Mouse (Mus musculus) myocyte (in vitro differentiated cells): Measurements from ENCODE around the gene Dtx3. TPM values are rescaled to one million over a fixed set of nuclear protein-coding genes. Genes with fewer than 3 reads are reported as not detected.
A peak's percentile ranks its signal among the peaks of the same experiment; 100 is the strongest.

ENCODE experiments used
- H3K27me3 ChIP-seq: one replicate; pipeline ENCODE4 v1.6.1; 2011; ENCODE audit not compliant: control insufficient read depth, insufficient read depth, insufficient read length
- H3K36me3 ChIP-seq: one replicate; pipeline ENCODE4 v1.6.1; 2011; ENCODE audit not compliant: control insufficient read depth, insufficient read depth
- H3K4me2 ChIP-seq: one replicate; pipeline ENCODE4 v1.6.1; 2011; ENCODE audit warnings: low read depth, control low read depth
- H3K4me3 ChIP-seq: one replicate; pipeline ENCODE4 v1.5.1; 2011; ENCODE audit warnings: mild to moderate bottlenecking, control low read depth, moderate library complexity
- H3K79me2 ChIP-seq: one replicate; pipeline ENCODE4 v1.6.1; 2011; ENCODE audit not compliant: control insufficient read depth, insufficient read depth
- H3ac ChIP-seq: one replicate; pipeline ENCODE4 v1.6.1; 2011; ENCODE audit not compliant: control insufficient read depth, insufficient read length
- CEBPB ChIP-seq: IDR thresholded peaks from 2 replicates; pipeline ENCODE4 v1.6.1; 2011; ENCODE audit warnings: mild to moderate bottlenecking, moderate library complexity; ENCODE audit not compliant: poor library complexity, insufficient read depth, severe bottlenecking
- E2F4 ChIP-seq: IDR thresholded peaks from one replicate; pipeline ENCODE4 v1.6.1; 2011; ENCODE audit warnings: mild to moderate bottlenecking, control low read depth, moderate library complexity; ENCODE audit not compliant: insufficient read depth
- MAX ChIP-seq: IDR thresholded peaks from one replicate; pipeline ENCODE4 v1.6.1; 2011; ENCODE audit warnings: low read depth, mild to moderate bottlenecking, control low read depth
- MYOD1 ChIP-seq, 3 experiments: IDR thresholded peaks; one replicate each; pipeline ENCODE4 v1.6.1; 2011; ENCODE audit warnings: control low read depth in 2 of 3, low read depth in 2 of 3, mild to moderate bottlenecking in 2 of 3, moderate library complexity in 1 of 3; ENCODE audit not compliant: insufficient read length in 2 of 3, control insufficient read depth in 1 of 3
- MYOG ChIP-seq, 3 experiments: IDR thresholded peaks; one replicate each; pipeline ENCODE4 v1.6.1; 2011; ENCODE audit warnings: control low read depth in 2 of 3, low read depth in 2 of 3, mild to moderate bottlenecking in 2 of 3; ENCODE audit not compliant: insufficient read length in 2 of 3, control insufficient read depth in 1 of 3, insufficient read depth in 1 of 3
- POLR2A ChIP-seq: IDR thresholded peaks from one replicate; pipeline ENCODE4 v1.6.1; 2011; ENCODE audit warnings: low read depth, mild to moderate bottlenecking, control low read depth, moderate library complexity; ENCODE audit not compliant: insufficient read length
- POLR2AphosphoS2 ChIP-seq: IDR thresholded peaks from one replicate; pipeline ENCODE4 v1.6.1; 2011; ENCODE audit warnings: low read depth, control low read depth; ENCODE audit not compliant: insufficient read length
- REST ChIP-seq: IDR thresholded peaks from one replicate; pipeline ENCODE4 v1.6.1; 2011; ENCODE audit warnings: mild to moderate bottlenecking, control low read depth, moderate library complexity; ENCODE audit not compliant: insufficient read depth, insufficient read length
- SRF ChIP-seq: IDR thresholded peaks from one replicate; pipeline ENCODE4 v1.6.1; 2011; ENCODE audit warnings: low read depth; ENCODE audit not compliant: control insufficient read depth, insufficient read length
- TCF12 ChIP-seq: IDR thresholded peaks from one replicate; pipeline ENCODE4 v1.6.1; 2011; ENCODE audit warnings: mild to moderate bottlenecking, control low read depth; ENCODE audit not compliant: poor library complexity, insufficient read depth, severe bottlenecking
- TCF3 ChIP-seq: IDR thresholded peaks from one replicate; pipeline ENCODE4 v1.6.1; 2011; ENCODE audit warnings: low read depth, control low read depth; ENCODE audit not compliant: insufficient read length
- USF1 ChIP-seq: IDR thresholded peaks from one replicate; pipeline ENCODE4 v1.6.1; 2011; ENCODE audit warnings: low read depth, mild to moderate bottlenecking, control low read depth, moderate library complexity
- polyA plus RNA-seq: library from polyadenylated mRNA; unstranded; fragments of >200 nt; fragmentation: generic; extraction: Trizol; gene quantifications from one replicate; pipeline ENCODE4 v1.2.1, GENCODE M21; 2012; ENCODE audit warnings: missing spikeins

Dtx3 gene
- polyA plus RNA-seq, 1 experiment: 42.4 TPM

GRCm38 (mm10) chr10:127198492-127198891, 3.0 kb upstream of the Dtx3 start:
- Histone ChIP-seq H3K4me2 (no peak overlapping the region), H3K4me3 (no peak overlapping the region), H3K27me3 (no peaks in the 10 kb centered on the region), H3ac (no peak overlapping the region), H3K79me2 (peaks cover 2% of the 10 kb centered on the region), H3K36me3 (peaks cover 7% of the 10 kb centered on the region)
- TF ChIP-seq TCF3 (no peak), MAX (no peak), MYOD1 (IDR thresholded peaks at IDR 0.05; ENCODE audit: control insufficient read depth in 1 of 3, insufficient read length in 2 of 3, low read depth in 2 of 3) (no peak), POLR2AphosphoS2 (no peak), CEBPB (no peak), REST (no peak)

DNA sequence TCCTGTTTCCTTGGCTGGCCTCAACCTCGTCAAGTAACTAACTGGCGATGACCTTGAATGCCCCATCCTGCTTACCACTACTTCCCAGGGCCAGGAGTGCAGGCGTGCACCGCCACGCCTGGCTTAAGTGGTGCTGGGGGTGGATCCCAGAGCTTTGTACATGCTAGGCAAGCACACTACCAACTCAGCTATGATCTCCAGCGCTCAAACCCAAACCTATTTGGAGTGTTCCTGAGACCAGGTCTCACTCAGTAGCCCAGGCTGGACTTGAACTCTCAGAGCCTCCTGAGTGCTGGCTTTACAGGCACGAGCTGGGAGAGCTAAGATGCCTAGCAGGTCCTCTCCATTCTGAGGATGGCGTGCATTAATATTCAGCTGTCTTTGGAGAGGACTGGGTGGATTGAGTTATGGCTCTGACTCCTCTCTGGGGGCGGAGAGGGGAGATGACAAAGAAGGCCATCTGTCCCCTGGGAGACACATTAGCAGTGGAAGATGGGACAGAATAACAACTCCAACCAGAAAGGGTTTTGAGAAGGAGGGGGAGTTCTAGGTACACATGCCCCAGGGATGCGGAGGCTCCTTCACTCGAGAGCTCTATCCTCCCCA, 2.1 kb upstream of the Dtx3 start:
- Histone ChIP-seq H3K4me3 (no peak overlapping the region), H3K79me2 (peaks cover 2% of the 10 kb centered on the region), H3K27me3 (no peaks in the 10 kb centered on the region), H3K36me3 (peaks cover 5% of the 10 kb centered on the region), H3K4me2 (no peak overlapping the region), H3ac (no peak overlapping the region)
- TF ChIP-seq POLR2AphosphoS2 (peak; percentile 6), POLR2A (no peak)

GRCm38 (mm10) chr10:127197104-127197503, 1.6 kb upstream of the Dtx3 start:
- H3ac ChIP-seq: no peak overlapping the region
- TF ChIP-seq TCF12 (no peak), E2F4 (no peak), REST (no peak), MAX (no peak), MYOD1 (IDR thresholded peaks at IDR 0.05; ENCODE audit: control insufficient read depth in 1 of 3, insufficient read length in 2 of 3, low read depth in 2 of 3) (no peak), TCF3 (no peak), SRF (no peak), CEBPB (no peak), MYOG (IDR thresholded peaks at IDR 0.05; ENCODE audit: control insufficient read depth in 1 of 3, insufficient read depth in 1 of 3, insufficient read length in 2 of 3, low read depth in 2 of 3) (no peak)
- peaks cover 5% of the 10 kb centered on the region for H3K36me3 ChIP-seq
- H3K27me3 ChIP-seq: no peaks in the 10 kb centered on the region
- peaks cover 2% of the 10 kb centered on the region for H3K79me2 ChIP-seq
- peak overlapping the region; percentile 93 for H3K4me3 ChIP-seq
- no peak overlapping the region for H3K4me2 ChIP-seq

DNA sequence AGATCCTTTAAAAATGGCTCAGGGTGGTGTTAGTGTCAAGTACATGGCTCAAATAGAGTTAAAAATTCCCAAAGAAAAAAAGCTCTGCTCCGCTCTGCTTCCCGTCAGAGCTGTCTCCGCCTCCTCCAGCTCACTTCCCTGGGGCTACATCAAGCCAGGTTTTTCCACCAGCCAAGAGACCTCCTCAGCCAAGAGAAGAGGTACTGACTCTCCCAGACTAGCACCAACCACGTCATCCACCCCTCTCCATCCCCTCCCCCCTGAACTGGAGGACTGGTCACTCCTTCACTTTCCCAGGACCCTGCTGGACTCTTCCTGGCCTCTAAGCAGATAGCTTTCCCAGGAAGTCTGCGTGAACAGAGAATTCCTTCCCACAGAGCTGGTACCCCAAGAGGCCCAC, 864 bp upstream of the Dtx3 start:
- TF ChIP-seq MYOG (IDR thresholded peaks at IDR 0.05; ENCODE audit: control insufficient read depth in 1 of 3, insufficient read depth in 1 of 3, insufficient read length in 2 of 3, low read depth in 2 of 3) (no peak), SRF (no peak), REST (no peak), POLR2AphosphoS2 (no peak), MAX (no peak), USF1 (no peak), TCF3 (no peak), POLR2A (no peak), E2F4 (no peak)
- Histone ChIP-seq H3ac (peak overlapping the region; percentile 75), H3K4me3 (peak overlapping the region; percentile 93), H3K4me2 (peak overlapping the region; percentile 99), H3K79me2 (peaks cover 2% of the 10 kb centered on the region), H3K27me3 (no peaks in the 10 kb centered on the region), H3K36me3 (peaks cover 5% of the 10 kb centered on the region)

- Histone ChIP-seq H3ac (peak overlapping the region; percentile 75), H3K79me2 (peaks cover 2% of the 10 kb centered on the region), H3K36me3 (no peaks in the 10 kb centered on the region), H3K4me2 (peak overlapping the region; percentile 84), H3K4me3 (peak overlapping the region; percentile 93), H3K27me3 (no peaks in the 10 kb centered on the region)
- TF ChIP-seq TCF3 (no peak), POLR2A (peak; percentile 67), POLR2AphosphoS2 (peak; percentile 63)
Measured at GRCm38 (mm10) chr10:127194428-127195327, 850 bp downstream of the Dtx3 start.
